Mouse (Mus musculus) hindbrain, embryonic 16.5 days (tissue): ENCODE results near the gene H2afz. TPM values are rescaled to one million over a fixed set of nuclear protein-coding genes. Genes with fewer than 3 reads are reported as not detected.
"Not testable (repeated sequence)": the region's sequence is repeated elsewhere in the genome, so short reads cannot be mapped to it uniquely, and the experiment has no call there.

ENCODE experiments used
- ATAC-seq: fragments of 200-750 bp; cut with Nextera tagmentation; 2 replicates; pipeline ENCODE4 v1.8.0; 2017; ENCODE audit warnings: moderate TSS enrichment, moderate library complexity
- H3K27ac ChIP-seq: fragments of 300-500 bp; sonication (generic); 2 replicates; pipeline ENCODE4 v1.5.1; 2014; ENCODE audit warnings: low read depth, mild to moderate bottlenecking, control low read depth, low read length, moderate library complexity
- H3K27me3 ChIP-seq: fragments of 300-500 bp; sonication (generic); replicated peaks from 2 replicates; pipeline ENCODE4 v1.6.1; 2014; ENCODE audit warnings: low read length; ENCODE audit not compliant: control insufficient read depth, insufficient read depth
- H3K36me3 ChIP-seq: fragments of 300-500 bp; sonication (generic); 2 replicates; pipeline ENCODE4 v1.6.1; 2014; ENCODE audit warnings: mild to moderate bottlenecking, low read length, moderate library complexity, mixed read lengths; ENCODE audit not compliant: control insufficient read depth, insufficient read depth
- H3K4me1 ChIP-seq: fragments of 300-500 bp; sonication (generic); 2 replicates; pipeline ENCODE4 v1.6.1; 2014; ENCODE audit warnings: low read depth, low read length; ENCODE audit not compliant: control insufficient read depth, insufficient read depth
- H3K4me2 ChIP-seq: fragments of 300-500 bp; sonication (generic); 2 replicates; pipeline ENCODE4 v1.6.1; 2014; ENCODE audit warnings: mild to moderate bottlenecking, low read length, control low read depth, moderate library complexity
- H3K4me3 ChIP-seq: fragments of 300-500 bp; sonication (generic); 2 replicates; pipeline ENCODE4 v1.5.1; 2014; ENCODE audit warnings: mild to moderate bottlenecking, low read length, control low read depth, moderate library complexity
- H3K9ac ChIP-seq: fragments of 300-500 bp; sonication (generic); 2 replicates; pipeline ENCODE4 v1.6.1; 2014; ENCODE audit warnings: low read depth, mild to moderate bottlenecking, control low read depth, low read length, moderate library complexity
- H3K9me3 ChIP-seq: fragments of 300-500 bp; sonication (generic); 2 replicates; pipeline ENCODE4 v1.6.1; 2014; ENCODE audit warnings: mild to moderate bottlenecking, low read length, moderate library complexity; ENCODE audit not compliant: control insufficient read depth
- WGBS: fragments of 180-500 bp; shearing (Covaris S2); extraction: QIAGEN DNeasy Blood & Tissue Kit; methylation state at CpG from one replicate; pipeline ENCODE4 v1.1.7; 2014; 5-methylcytosine and 5-hydroxymethylcytosine counted together
- polyA plus RNA-seq: library from polyadenylated mRNA; unstranded; fragments of >200 nt; fragmentation: Nextera tagmentation; extraction: Ambion mirVana; gene quantifications from 2 replicates; pipeline ENCODE4 v1.2.1, GENCODE M21; 2015

H2afz gene
- polyA plus RNA-seq, 1 experiment from 2014 or later: 683 TPM

GRCm38 (mm10) chr3:137838160-137838559, 26.1 kb upstream of the H2afz start:
- Histone ChIP-seq H3K9ac (no peak overlapping the region), H3K36me3 (no peaks in the 10 kb centered on the region), H3K27me3 (no peaks in the 10 kb centered on the region), H3K9me3 (no peaks in the 10 kb centered on the region), H3K4me1 (no peaks in the 10 kb centered on the region), H3K27ac (no peak overlapping the region), H3K4me2 (no peak overlapping the region), H3K4me3 (no peak overlapping the region)
- no peak for ATAC-seq

GRCm38 (mm10) chr3:137842944-137843343, 21.3 kb upstream of the H2afz start:
- Histone ChIP-seq H3K4me3 (no peak overlapping the region), H3K36me3 (no peaks in the 10 kb centered on the region), H3K4me2 (no peak overlapping the region), H3K27ac (no peak overlapping the region), H3K9me3 (no peaks in the 10 kb centered on the region), H3K4me1 (no peaks in the 10 kb centered on the region), H3K27me3 (no peaks in the 10 kb centered on the region), H3K9ac (no peak overlapping the region)
- 83% methylated on average over 1 of the region's 1 CpGs for WGBS
- ATAC-seq: no peak

- no peaks in the 10 kb centered on the region for H3K36me3 ChIP-seq
- H3K27ac ChIP-seq: no peak overlapping the region
- H3K27me3 ChIP-seq: no peaks in the 10 kb centered on the region
- H3K4me1 ChIP-seq: no peaks in the 10 kb centered on the region
- no peak overlapping the region for H3K4me2 ChIP-seq
- no peak overlapping the region for H3K4me3 ChIP-seq
- WGBS: 85% methylated on average over 3 of the region's 3 CpGs
- H3K9ac ChIP-seq: no peak overlapping the region
- ATAC-seq: no peak
- H3K9me3 ChIP-seq: no peaks in the 10 kb centered on the region
Measured at GRCm38 (mm10) chr3:137844263-137844662, 20.0 kb upstream of the H2afz start.

GRCm38 (mm10) chr3:137846552-137846951, 17.7 kb upstream of the H2afz start:
- H3K27ac ChIP-seq: no peak overlapping the region
- H3K4me2 ChIP-seq: no peak overlapping the region
- no peak overlapping the region for H3K9ac ChIP-seq
- no peak overlapping the region for H3K4me3 ChIP-seq
- H3K27me3 ChIP-seq: no peaks in the 10 kb centered on the region
- no peaks in the 10 kb centered on the region for H3K4me1 ChIP-seq
- no peaks in the 10 kb centered on the region for H3K36me3 ChIP-seq
- H3K9me3 ChIP-seq: no peaks in the 10 kb centered on the region
- no peak for ATAC-seq
- WGBS: 90% methylated on average over 5 of the region's 5 CpGs

GRCm38 (mm10) chr3:137848354-137848753, 15.9 kb upstream of the H2afz start:
- Histone ChIP-seq H3K9me3 (no peaks in the 10 kb centered on the region), H3K4me3 (no peak overlapping the region), H3K4me1 (no peaks in the 10 kb centered on the region), H3K27ac (no peak overlapping the region), H3K36me3 (no peaks in the 10 kb centered on the region), H3K9ac (no peak overlapping the region), H3K27me3 (no peaks in the 10 kb centered on the region), H3K4me2 (no peak overlapping the region)
- no peak for ATAC-seq
- 89% methylated on average over 9 of the region's 9 CpGs for WGBS

GRCm38 (mm10) chr3:137849697-137850096, 14.6 kb upstream of the H2afz start:
- Histone ChIP-seq H3K36me3 (no peaks in the 10 kb centered on the region), H3K4me1 (no peaks in the 10 kb centered on the region), H3K4me2 (no peak overlapping the region), H3K4me3 (no peak overlapping the region), H3K9me3 (no peaks in the 10 kb centered on the region), H3K9ac (no peak overlapping the region), H3K27me3 (no peaks in the 10 kb centered on the region), H3K27ac (no peak overlapping the region)
- no peak for ATAC-seq
- 88% methylated on average over 5 of the region's 5 CpGs for WGBS

GRCm38 (mm10) chr3:137851196-137851595, 13.1 kb upstream of the H2afz start:
- H3K27me3 ChIP-seq: no peaks in the 10 kb centered on the region
- no peak for ATAC-seq
- no peak overlapping the region for H3K27ac ChIP-seq
- H3K4me1 ChIP-seq: no peaks in the 10 kb centered on the region
- H3K4me3 ChIP-seq: no peak overlapping the region
- H3K4me2 ChIP-seq: no peak overlapping the region
- 97% methylated on average over 2 of the region's 2 CpGs for WGBS
- H3K9ac ChIP-seq: no peak overlapping the region
- H3K9me3 ChIP-seq: no peaks in the 10 kb centered on the region
- no peaks in the 10 kb centered on the region for H3K36me3 ChIP-seq

GRCm38 (mm10) chr3:137853011-137853410, 11.3 kb upstream of the H2afz start:
- not testable (repeated sequence) for H3K4me3 ChIP-seq, H3K27me3 ChIP-seq, H3K4me1 ChIP-seq, H3K9ac ChIP-seq, H3K36me3 ChIP-seq, H3K4me2 ChIP-seq, H3K9me3 ChIP-seq, H3K27ac ChIP-seq, ATAC-seq
- WGBS: 87% methylated on average over 1 of the region's 1 CpGs

GRCm38 (mm10) chr3:137855328-137855727, 9.0 kb upstream of the H2afz start:
- Histone ChIP-seq H3K9me3 (no peaks in the 10 kb centered on the region), H3K9ac (no peak overlapping the region), H3K4me3 (no peak overlapping the region), H3K27me3 (no peaks in the 10 kb centered on the region), H3K36me3 (no peaks in the 10 kb centered on the region), H3K27ac (no peak overlapping the region), H3K4me2 (no peak overlapping the region), H3K4me1 (no peaks in the 10 kb centered on the region)
- 74% methylated on average over 3 of the region's 3 CpGs for WGBS
- no peak for ATAC-seq

- Histone ChIP-seq H3K4me1 (no peaks in the 10 kb centered on the region), H3K4me3 (no peak overlapping the region), H3K27me3 (no peaks in the 10 kb centered on the region), H3K36me3 (no peaks in the 10 kb centered on the region), H3K4me2 (no peak overlapping the region), H3K9ac (no peak overlapping the region), H3K27ac (no peak overlapping the region), H3K9me3 (no peaks in the 10 kb centered on the region)
- ATAC-seq: no peak
- WGBS: 78% methylated on average over 7 of the region's 7 CpGs
Measured at GRCm38 (mm10) chr3:137856061-137856460, 8.2 kb upstream of the H2afz start.
